Mouse (Mus musculus) lung, embryonic 15.5 days (tissue): ENCODE data around the gene Nmur1. TPM values are rescaled to one million over a fixed set of nuclear protein-coding genes. Genes with fewer than 3 reads are reported as not detected.
A peak's percentile ranks its signal among the peaks of the same experiment; 100 is the strongest.

ENCODE experiments used
- ATAC-seq: fragments of 200-750 bp; cut with Nextera tagmentation; 2 replicates; pipeline ENCODE4 v1.8.0; 2017; ENCODE audit warnings: moderate number of reproducible peaks, borderline replicate concordance; ENCODE audit not compliant: low FRiP score, low TSS enrichment; ENCODE audit errors: extremely low read depth
- H3K27ac ChIP-seq: fragments of 300-500 bp; sonication (generic); 2 replicates; pipeline ENCODE4 v1.5.1; 2015; ENCODE audit warnings: moderate library complexity, mild to moderate bottlenecking, inconsistent platforms
- H3K27me3 ChIP-seq: fragments of 300-500 bp; sonication (generic); 2 replicates; pipeline ENCODE4 v1.6.1; 2015; ENCODE audit warnings: inconsistent platforms
- H3K36me3 ChIP-seq: fragments of 300-500 bp; sonication (generic); 2 replicates; pipeline ENCODE4 v1.6.1; 2015; ENCODE audit warnings: inconsistent platforms
- H3K4me1 ChIP-seq: fragments of 300-500 bp; sonication (generic); 2 replicates; pipeline ENCODE4 v1.6.1; 2015; ENCODE audit warnings: inconsistent platforms
- H3K4me2 ChIP-seq: fragments of 300-500 bp; sonication (generic); 2 replicates; pipeline ENCODE4 v1.6.1; 2015; ENCODE audit warnings: inconsistent platforms, mild to moderate bottlenecking, moderate library complexity
- H3K4me3 ChIP-seq: fragments of 300-500 bp; sonication (generic); 2 replicates; pipeline ENCODE4 v1.5.1; 2015; ENCODE audit warnings: mild to moderate bottlenecking, inconsistent platforms
- H3K9ac ChIP-seq: fragments of 300-500 bp; sonication (generic); 2 replicates; pipeline ENCODE4 v1.6.1; 2015; ENCODE audit warnings: inconsistent platforms
- H3K9me3 ChIP-seq: fragments of 300-500 bp; sonication (generic); 2 replicates; pipeline ENCODE4 v1.6.1; 2016; ENCODE audit warnings: inconsistent platforms
- WGBS: fragments of 180-500 bp; shearing (Covaris S2); methylation state at CpG from one replicate; pipeline ENCODE4 v1.1.7; 2015; 5-methylcytosine and 5-hydroxymethylcytosine counted together
- polyA plus RNA-seq: library from polyadenylated mRNA; unstranded; fragments of >200 nt; fragmentation: Nextera tagmentation; extraction: Ambion mirVana; gene quantifications from 2 replicates; pipeline ENCODE4 v1.2.1, GENCODE M21; 2015

Gene Nmur1
- polyA plus RNA-seq, 1 experiment from 2014 or later, result 0.17 TPM

- Histone ChIP-seq H3K4me1 (no peaks in the 10 kb centered on the region), H3K36me3 (no peaks in the 10 kb centered on the region), H3K9ac (no peak overlapping the region), H3K4me2 (no peak overlapping the region), H3K27ac (no peak overlapping the region), H3K27me3 (no peaks in the 10 kb centered on the region), H3K9me3 (no peaks in the 10 kb centered on the region), H3K4me3 (no peak overlapping the region)
- no peak for ATAC-seq
- WGBS, result 36% methylated on average over 8 of the region's 8 CpGs
Observed at GRCm38 (mm10) chr1:86400096-86400754, 25.8 kb downstream of the Nmur1 start.

- no peaks in the 10 kb centered on the region for H3K9me3 ChIP-seq
- ATAC-seq, result no peak
- no peak overlapping the region for H3K4me3 ChIP-seq
- H3K27ac ChIP-seq, result no peak overlapping the region
- H3K36me3 ChIP-seq, result no peaks in the 10 kb centered on the region
- WGBS, result 76% methylated on average over 3 of the region's 3 CpGs
- no peak overlapping the region for H3K9ac ChIP-seq
- H3K27me3 ChIP-seq, result no peaks in the 10 kb centered on the region
- H3K4me2 ChIP-seq, result no peak overlapping the region
- H3K4me1 ChIP-seq, result no peaks in the 10 kb centered on the region
Observed at GRCm38 (mm10) chr1:86399322-86399721, 26.7 kb downstream of the Nmur1 start.

DNA sequence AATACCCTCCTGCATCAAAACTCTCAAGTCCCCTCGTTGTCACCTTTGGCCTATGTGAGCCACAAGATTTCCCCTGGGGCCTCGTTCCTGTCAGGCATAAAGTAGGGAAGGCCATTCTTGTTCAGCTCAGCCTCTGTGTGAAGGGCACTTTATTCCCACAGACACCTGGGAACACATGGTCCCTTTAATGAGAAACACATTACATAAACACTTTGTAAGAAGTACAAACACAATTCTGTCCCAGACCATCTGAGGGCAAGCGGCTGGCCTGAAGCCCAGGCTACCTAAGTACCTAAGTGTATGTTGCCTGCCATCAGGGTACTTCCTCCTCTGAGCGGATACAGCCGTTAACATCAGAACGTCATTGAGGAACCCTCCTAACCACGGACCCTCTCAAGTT is 27.8 kb downstream of the Nmur1 start:
- Histone ChIP-seq H3K4me1 (no peaks in the 10 kb centered on the region; the same call in 1 of the 2 replicates), H3K27ac (peak overlapping the region; percentile 36; the same call in 1 of the 2 replicates), H3K9ac (no peak overlapping the region), H3K9me3 (no peaks in the 10 kb centered on the region), H3K36me3 (no peaks in the 10 kb centered on the region), H3K4me2 (no peak overlapping the region), H3K27me3 (no peaks in the 10 kb centered on the region), H3K4me3 (no peak overlapping the region)
- ATAC-seq, result no peak
- WGBS, result 25% methylated on average over 7 of the region's 7 CpGs

GRCm38 (mm10) chr1:86397621-86398020 is 28.4 kb downstream of the Nmur1 start:
- Histone ChIP-seq H3K9me3 (no peaks in the 10 kb centered on the region), H3K4me3 (no peak overlapping the region), H3K4me1 (no peaks in the 10 kb centered on the region; the same call in 1 of the 2 replicates), H3K9ac (no peak overlapping the region), H3K27ac (peak overlapping the region; percentile 36; the same call in 1 of the 2 replicates), H3K4me2 (no peak overlapping the region), H3K27me3 (no peaks in the 10 kb centered on the region), H3K36me3 (no peaks in the 10 kb centered on the region)
- ATAC-seq, result 0 out of 2 replicates have a peak, but pooled peaks have one; percentile 27
- WGBS, result 43% methylated on average over 8 of the region's 8 CpGs

- Histone ChIP-seq H3K4me3 (no peak overlapping the region), H3K9me3 (no peaks in the 10 kb centered on the region), H3K4me2 (no peak overlapping the region), H3K27ac (no peak overlapping the region), H3K4me1 (no peaks in the 10 kb centered on the region; the same call in 1 of the 2 replicates), H3K27me3 (no peaks in the 10 kb centered on the region), H3K9ac (no peak overlapping the region), H3K36me3 (no peaks in the 10 kb centered on the region)
- ATAC-seq, result no peak
- 72% methylated on average over 7 of the region's 7 CpGs for WGBS
Observed at GRCm38 (mm10) chr1:86395897-86396296, 30.1 kb downstream of the Nmur1 start.

DNA sequence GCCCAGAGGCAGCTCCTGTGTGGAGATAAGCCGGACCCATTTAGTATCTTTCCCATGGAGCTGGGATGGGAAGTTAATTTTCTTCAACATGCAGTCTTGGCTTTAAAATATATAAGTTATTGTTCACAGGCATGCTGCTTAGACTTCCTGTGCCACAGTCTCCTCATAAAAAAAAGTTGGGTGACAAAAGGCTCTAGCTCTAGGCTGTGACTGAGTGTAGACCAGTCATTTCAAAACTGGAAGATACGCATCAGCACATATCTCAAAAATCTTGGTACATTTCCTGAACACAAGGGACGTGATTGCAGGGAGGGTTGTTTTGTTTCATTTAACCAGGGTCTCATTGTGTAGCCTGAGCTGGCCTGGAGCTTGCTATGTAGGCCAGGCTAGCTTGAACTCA is 31.8 kb downstream of the Nmur1 start:
- Histone ChIP-seq H3K36me3 (no peaks in the 10 kb centered on the region), H3K4me3 (no peak overlapping the region), H3K27ac (no peak overlapping the region), H3K4me1 (no peaks in the 10 kb centered on the region; the same call in 1 of the 2 replicates), H3K4me2 (no peak overlapping the region), H3K9me3 (no peaks in the 10 kb centered on the region), H3K27me3 (no peaks in the 10 kb centered on the region), H3K9ac (no peak overlapping the region)
- 73% methylated on average over 3 of the region's 3 CpGs for WGBS
- no peak for ATAC-seq

DNA sequence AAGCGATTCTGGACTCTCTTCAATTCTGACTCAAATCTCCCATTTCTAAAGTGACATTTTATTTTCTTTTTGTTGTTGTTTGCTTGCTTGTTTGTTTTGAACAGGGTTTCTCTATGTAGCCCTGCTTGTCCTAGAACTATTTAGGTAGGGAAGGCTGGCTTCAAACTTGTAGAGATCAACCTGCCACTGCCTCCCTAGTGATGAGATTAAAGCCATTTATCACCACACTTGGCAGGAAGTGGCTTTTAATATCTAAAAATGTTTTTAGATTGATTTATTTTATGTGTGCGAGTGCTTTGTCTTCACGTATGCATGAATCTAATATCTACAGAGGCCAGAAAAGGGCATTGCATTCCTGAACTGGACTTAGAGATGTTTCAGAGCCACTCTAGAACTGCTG is 32.8 kb downstream of the Nmur1 start:
- Histone ChIP-seq H3K4me1 (no peaks in the 10 kb centered on the region; the same call in 1 of the 2 replicates), H3K9ac (no peak overlapping the region), H3K4me3 (no peak overlapping the region), H3K27me3 (no peaks in the 10 kb centered on the region), H3K4me2 (no peak overlapping the region), H3K27ac (no peak overlapping the region), H3K9me3 (no peaks in the 10 kb centered on the region), H3K36me3 (no peaks in the 10 kb centered on the region)
- no peak for ATAC-seq
- WGBS, result 59% methylated on average over 3 of the region's 3 CpGs

- 64% methylated on average over 2 of the region's 2 CpGs for whole genome bisulfite sequencing
- no peaks in the 10 kb centered on the region for H3K36me3 ChIP-seq
- H3K9ac ChIP-seq, result no peak overlapping the region
Observed at GRCm38 (mm10) chr1:86391425-86391824, 34.6 kb downstream of the Nmur1 start.

GRCm38 (mm10) chr1:86389230-86389629 is 36.8 kb downstream of the Nmur1 start:
- Histone ChIP-seq H3K4me3 (no peak overlapping the region), H3K9me3 (no peaks in the 10 kb centered on the region), H3K4me1 (no peaks in the 10 kb centered on the region; the same call in 1 of the 2 replicates), H3K36me3 (no peaks in the 10 kb centered on the region), H3K9ac (no peak overlapping the region), H3K27ac (no peak overlapping the region), H3K27me3 (no peaks in the 10 kb centered on the region), H3K4me2 (no peak overlapping the region)
- peak; percentile 28; the same call in 1 of the 2 replicates for ATAC-seq
- WGBS, result 4% methylated on average over 11 of the region's 11 CpGs

More at GRCm38 (mm10) chr1:86391425-86391824, 34.6 kb downstream of the Nmur1 start:
- no peak for ATAC-seq
- no peak overlapping the region for H3K4me3 ChIP-seq
- no peaks in the 10 kb centered on the region; the same call in 1 of the 2 replicates for H3K4me1 ChIP-seq
- H3K27ac ChIP-seq, result no peak overlapping the region
- no peaks in the 10 kb centered on the region for H3K27me3 ChIP-seq
- H3K4me2 ChIP-seq, result no peak overlapping the region
- H3K9me3 ChIP-seq, result no peaks in the 10 kb centered on the region

- WGBS, result 16% methylated on average over 13 of the region's 13 CpGs
- Histone ChIP-seq H3K9ac (no peak overlapping the region), H3K36me3 (no peaks in the 10 kb centered on the region), H3K9me3 (no peaks in the 10 kb centered on the region), H3K4me2 (peak overlapping the region; percentile 21; the same call in 1 of the 2 replicates), H3K4me3 (no peak overlapping the region), H3K4me1 (0 out of 2 replicates have a peak, but pooled peaks cover 4% of the 10 kb centered on the region), H3K27ac (no peak overlapping the region), H3K27me3 (no peaks in the 10 kb centered on the region)
- ATAC-seq, result peak; percentile 53; the same call in 1 of the 2 replicates
Observed at GRCm38 (mm10) chr1:86381027-86381426, 45.0 kb downstream of the Nmur1 start.

DNA sequence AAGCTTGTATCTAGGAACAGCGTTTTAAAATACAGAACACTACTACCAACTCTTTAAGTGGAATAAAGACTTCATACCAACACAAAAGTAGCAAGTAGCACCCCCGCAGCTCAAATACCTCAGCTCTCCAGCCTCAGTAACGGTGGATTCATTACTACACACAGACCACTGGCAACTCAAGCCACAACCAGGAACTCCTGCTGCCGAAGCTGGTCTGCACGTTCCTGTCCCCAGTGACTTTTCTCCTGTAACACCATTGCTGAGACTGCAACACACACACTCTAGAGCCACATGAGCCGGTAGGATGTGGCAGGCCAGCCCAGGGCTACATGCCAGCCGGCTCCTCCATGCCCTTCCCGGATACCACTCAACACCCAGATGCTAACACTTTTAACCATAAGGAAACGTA is 46.9 kb downstream of the Nmur1 start:
- Histone ChIP-seq H3K27me3 (no peaks in the 10 kb centered on the region), H3K9me3 (no peaks in the 10 kb centered on the region), H3K4me2 (no peak overlapping the region), H3K4me3 (no peak overlapping the region), H3K9ac (no peak overlapping the region), H3K36me3 (no peaks in the 10 kb centered on the region), H3K4me1 (0 out of 2 replicates have a peak, but pooled peaks cover 4% of the 10 kb centered on the region), H3K27ac (no peak overlapping the region)
- ATAC-seq, result no peak
- WGBS, result 53% methylated on average over 9 of the region's 9 CpGs

DNA sequence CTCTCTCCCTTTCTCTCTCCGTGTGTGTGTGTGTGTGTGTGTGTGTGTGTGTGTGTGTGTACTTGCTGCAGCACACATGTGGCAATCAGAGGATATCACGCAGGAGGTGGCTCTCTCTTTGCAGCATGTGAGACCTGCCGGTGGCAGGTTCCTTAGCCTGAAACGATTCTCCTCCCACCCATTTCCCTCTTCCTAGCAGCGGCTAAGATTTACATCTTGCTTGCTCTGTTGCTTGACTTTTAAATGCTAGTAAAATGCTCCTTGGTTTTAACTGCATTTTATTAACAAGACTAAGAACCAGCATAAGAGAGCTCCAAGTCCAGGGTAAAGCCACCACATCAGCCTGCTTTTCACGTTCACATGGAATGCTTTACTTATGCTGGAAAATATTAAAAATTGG is 47.4 kb downstream of the Nmur1 start:
- H3K36me3 ChIP-seq, result no peaks in the 10 kb centered on the region
- no peak overlapping the region for H3K9ac ChIP-seq
- H3K27me3 ChIP-seq, result no peaks in the 10 kb centered on the region
- 0 out of 2 replicates have a peak, but pooled peaks cover 4% of the 10 kb centered on the region for H3K4me1 ChIP-seq
- H3K27ac ChIP-seq, result no peak overlapping the region
- H3K9me3 ChIP-seq, result no peaks in the 10 kb centered on the region
- H3K4me3 ChIP-seq, result no peak overlapping the region
- no peak for ATAC-seq
- WGBS, result 42% methylated on average over 6 of the region's 6 CpGs
- H3K4me2 ChIP-seq, result no peak overlapping the region
